Mouse (Mus musculus): Measurements from ENCODE around the gene Dclk1.
A peak's percentile ranks its signal among the peaks of the same experiment; 100 is the strongest.

The Dclk1 gene

DNA sequence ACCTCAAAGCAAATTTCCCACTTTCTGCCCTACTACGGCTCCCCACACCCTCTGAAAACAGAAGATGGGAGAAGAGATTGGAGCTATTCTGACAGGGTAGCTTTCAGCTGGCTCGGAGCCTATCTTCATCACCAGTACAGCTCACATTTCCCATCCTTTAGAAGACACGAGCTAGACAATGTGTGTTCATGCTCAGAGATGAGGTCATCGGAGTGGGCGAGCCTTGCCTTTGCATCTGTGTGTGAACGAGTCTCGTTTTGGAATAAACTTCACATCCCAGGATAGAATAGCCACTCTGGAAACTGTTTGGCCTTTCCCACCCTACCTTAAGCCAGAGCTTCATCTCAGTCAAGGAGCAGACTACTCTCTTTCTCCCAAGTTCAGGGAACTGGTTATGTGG, 95.5 kb downstream of the Dclk1 start:
- no peak for DNase-seq

DNA sequence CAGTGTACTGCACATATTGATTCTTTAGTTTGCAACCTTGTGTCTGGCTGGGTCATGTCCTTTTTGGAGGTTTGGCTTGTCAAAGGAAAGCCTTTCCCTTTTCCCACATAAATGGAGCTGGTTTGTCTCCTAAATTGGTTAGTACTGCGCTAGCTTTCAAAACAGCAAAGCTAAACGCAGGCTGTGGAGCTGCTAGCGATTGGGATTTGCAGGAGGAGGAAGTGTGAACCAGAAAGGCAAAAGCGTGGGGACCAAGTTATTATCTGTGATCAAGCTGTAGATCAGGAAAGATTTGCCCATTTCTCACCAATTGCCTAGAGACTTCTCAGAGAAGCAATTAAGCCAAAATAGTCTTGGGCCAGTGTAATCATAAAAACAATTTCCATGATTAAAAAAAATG, 100.3 kb downstream of the Dclk1 start:
- no peak for DNase-seq

DNA sequence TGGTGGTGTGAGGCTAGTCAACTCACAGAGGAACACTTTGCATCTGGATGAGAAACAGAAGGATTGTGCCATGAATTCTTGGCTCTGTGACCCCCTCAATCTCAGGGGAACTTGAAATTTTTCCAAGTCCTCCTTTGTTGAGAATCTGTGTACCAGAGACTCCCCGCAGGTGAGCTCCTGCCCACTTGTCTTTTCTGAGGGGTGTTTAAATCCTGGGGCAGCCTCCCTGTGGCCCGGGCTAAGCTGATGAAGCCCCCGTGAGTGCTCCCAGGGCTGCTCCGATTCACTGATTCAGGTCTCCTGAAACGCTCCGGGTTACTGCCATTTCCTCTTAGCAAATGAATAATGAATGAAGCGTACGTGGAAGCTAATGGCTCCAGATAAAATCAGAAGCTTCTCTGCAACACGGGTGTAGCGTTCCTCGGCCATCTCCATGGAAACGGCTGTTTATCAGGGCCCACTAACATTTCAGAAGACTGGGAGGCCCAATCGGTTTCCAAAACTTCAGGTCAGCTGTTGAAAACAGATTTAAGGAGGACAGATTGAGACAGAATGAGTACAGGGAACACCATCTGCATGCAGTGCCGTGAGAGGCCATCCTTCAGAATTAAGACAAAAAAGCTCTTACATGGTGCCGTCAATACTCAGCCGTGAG, 105.3 kb downstream of the Dclk1 start:
- DNase-seq: no peak

GRCm38 (mm10) chr3:55348026-55348390, 105.8 kb downstream of the Dclk1 start:
- DNase-seq: no peak

- no peak for DNase-seq
Measured at GRCm38 (mm10) chr3:55350194-55350593, 108.0 kb downstream of the Dclk1 start.

DNA sequence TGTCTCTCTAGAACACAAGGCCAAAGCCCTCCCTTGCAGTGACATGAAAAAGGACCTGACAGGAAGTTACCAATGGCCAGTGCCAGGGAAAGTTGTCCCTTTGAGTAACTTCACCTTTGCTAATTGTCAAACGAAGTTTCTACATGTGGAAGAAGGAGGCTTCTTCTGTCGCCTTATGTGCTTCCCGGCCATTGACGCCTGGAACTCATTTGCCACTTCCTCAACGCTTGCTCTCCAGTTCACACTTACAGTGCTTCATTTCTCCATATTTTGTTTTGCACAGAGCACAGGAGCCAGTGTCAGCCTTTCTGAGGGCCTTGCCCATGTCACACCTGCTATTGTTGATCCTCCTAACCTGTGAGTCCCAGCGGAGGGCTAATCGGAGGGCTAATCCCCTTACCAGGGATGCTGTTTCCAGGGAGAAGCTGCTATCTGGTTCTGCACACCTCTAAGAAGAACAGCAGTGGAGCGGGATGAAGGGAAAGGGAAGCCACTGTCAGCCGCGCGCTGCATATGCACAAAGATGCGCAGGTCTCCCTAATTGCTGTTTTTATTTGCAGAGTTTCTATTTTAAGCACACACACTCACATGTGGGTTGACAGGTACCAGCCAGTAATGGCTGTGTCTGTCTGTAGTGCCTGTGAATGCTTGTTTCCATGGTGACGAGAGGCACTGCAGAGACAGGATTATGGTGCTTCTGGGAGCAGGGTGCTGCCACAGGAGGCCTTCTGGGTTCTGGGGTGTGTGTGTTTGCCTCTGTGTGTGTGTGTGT, 109.3 kb downstream of the Dclk1 start:
- no peak for DNase-seq

DNA sequence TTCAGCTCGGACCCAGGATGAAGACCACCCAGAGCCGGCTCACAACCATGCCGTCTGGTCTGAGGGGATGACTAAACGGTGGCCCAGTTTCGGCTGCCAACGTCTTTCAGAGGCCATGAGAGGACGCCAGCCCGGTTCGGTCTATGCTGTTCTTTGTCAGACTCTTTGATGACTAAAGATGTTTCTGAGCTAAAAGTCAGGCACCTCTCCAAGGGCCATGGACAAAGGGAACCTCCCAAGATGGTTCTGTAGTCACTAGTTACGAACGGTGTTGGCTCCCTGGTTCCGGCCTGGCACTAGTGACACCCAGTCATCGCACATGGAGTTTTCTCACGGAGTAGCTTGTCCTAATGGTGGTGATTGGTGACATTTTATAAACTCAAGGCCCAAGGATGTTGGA, 110.4 kb downstream of the Dclk1 start:
- DNase-seq: no peak

GRCm38 (mm10) chr3:55353169-55353568, 111.0 kb downstream of the Dclk1 start:
- DNase-seq: no peak

- no peak for DNase-seq
Measured at GRCm38 (mm10) chr3:55353909-55354511, 111.8 kb downstream of the Dclk1 start.

DNA sequence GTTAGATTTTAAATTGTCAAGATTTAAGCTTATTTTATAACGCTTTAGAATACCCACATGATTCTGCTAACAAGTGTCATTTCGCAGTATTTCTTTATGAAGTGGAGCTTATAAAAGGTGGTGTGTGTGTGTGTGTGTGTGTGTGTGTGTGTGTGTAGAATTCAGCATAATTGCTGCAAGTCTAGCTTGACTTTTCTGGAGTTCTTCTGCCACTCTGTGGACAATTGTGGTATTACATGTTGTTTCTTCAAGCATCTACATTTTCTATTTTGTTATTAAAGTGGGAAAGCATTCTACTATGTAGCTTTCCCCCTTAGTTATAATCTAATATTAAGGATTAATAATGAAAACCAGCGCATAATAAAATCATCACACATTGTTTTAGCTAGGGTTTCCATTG, 112.6 kb downstream of the Dclk1 start:
- no peak for DNase-seq

- DNase-seq: no peak
Measured at GRCm38 (mm10) chr3:55358486-55358885, 116.3 kb downstream of the Dclk1 start.

- DNase-seq: no peak
Measured at GRCm38 (mm10) chr3:55360836-55361235, 118.7 kb downstream of the Dclk1 start.

- no peak for DNase-seq
Measured at GRCm38 (mm10) chr3:55367166-55367565, 125.0 kb downstream of the Dclk1 start.

GRCm38 (mm10) chr3:55369156-55369555, 127.0 kb downstream of the Dclk1 start:
- no peak for DNase-seq

DNA sequence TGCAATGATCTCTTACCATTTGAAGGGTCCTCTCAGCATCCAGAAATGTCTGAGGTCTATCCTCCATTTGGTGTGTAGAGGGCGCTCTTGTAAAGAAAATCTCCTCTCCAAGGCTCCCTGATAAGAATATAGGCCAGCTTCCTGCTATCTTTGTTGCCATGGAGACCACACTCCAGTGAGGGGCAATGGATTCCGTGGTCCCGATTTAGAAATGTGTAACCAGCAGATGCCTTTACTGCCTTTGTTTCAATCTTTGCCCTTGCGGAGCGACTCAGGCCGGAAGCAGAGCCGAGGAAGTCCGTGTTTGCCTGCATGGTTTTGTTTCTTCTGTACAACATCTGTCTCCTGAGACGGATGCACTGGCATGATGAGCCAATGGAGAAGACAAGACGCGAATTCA, 131.5 kb downstream of the Dclk1 start:
- DNase-seq: no peak

- no peak for DNase-seq
Measured at GRCm38 (mm10) chr3:55378591-55378990, 136.4 kb downstream of the Dclk1 start.

DNA sequence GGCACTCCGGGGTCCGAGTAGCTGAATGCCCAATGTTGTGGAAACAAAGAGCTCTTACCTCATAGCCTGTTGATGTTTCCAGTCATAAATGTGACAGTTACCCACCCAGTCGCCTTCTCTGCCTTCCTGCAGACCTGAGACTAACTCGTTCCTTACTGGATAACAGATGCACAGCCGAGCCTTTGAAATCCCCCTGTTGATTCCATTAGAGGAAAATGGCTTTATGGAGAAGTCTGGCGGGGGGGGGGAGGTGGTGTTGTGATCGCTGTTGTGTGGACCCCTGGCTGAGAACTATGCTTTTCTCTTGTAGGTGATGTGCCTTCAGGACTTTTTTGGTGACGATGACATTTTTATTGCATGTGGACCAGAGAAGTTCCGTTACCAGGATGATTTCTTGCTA, 138.3 kb downstream of the Dclk1 start:
- no peak for DNase-seq

GRCm38 (mm10) chr3:55392605-55393004, 150.4 kb downstream of the Dclk1 start:
- peak; percentile 39 for DNase-seq

GRCm38 (mm10) chr3:55393549-55393948, 151.4 kb downstream of the Dclk1 start:
- no peak for DNase-seq

DNA sequence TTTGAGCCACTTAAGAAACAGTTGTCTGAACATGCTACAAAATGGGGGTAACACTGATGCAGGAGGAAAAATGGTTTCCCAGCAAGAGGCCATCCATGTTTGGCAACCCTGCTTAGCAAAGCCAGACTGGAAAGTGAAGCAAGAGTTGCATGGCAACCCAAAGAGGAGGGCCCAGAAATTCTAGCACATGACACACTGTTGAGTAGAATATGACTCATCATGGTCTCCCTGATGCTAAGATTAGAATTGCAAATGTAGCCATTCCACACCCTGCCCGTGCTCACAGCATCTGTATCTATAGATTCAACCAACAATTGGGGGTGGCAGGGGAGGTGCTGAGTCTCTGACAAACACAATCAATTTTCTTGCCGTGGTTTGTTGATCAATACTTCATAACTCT, 154.6 kb downstream of the Dclk1 start:
- no peak for DNase-seq

DNA sequence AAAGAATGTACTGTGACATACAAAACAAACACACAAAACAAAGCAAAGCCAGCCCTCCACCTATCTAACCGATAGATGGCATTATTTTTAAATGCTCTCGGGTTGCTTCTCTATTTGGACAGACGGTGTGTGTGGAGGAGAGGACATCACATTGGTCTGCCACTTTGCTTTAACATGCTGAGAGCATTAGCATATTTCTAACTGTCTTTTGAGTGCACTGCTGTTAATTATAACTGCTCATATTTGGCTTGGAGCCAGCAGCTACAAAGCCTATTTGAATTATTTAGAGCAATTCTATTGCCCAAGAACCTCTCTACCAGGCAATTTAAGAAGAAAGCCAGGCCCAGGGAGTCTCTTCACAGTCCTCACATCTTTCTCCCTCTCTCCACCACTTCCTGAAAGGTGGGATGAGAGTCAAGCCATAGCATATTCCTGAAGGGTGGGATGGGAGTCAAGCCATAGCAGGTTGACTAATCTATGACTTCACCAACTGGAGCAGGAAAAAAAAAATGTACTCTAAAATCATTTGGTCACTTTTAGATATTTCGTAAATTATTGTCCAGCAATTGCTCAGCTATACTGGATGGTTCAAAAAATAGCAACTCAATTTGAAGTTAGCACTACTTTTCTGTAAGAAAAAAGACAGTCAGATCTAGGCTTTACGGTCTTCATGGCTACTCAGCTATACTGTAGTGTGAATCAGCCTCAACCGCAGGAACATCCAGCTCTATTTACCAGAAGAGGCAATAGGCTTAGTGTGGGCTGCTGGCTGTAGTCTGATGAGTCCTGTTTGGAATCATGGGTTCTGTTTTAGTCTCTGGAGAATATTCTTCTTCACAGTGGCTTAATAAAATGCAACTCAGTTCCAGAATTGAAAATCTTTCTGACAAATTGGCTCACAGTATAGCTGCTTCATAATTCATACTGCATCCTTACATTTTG, 155.9 kb downstream of the Dclk1 start:
- no peak for DNase-seq

DNA sequence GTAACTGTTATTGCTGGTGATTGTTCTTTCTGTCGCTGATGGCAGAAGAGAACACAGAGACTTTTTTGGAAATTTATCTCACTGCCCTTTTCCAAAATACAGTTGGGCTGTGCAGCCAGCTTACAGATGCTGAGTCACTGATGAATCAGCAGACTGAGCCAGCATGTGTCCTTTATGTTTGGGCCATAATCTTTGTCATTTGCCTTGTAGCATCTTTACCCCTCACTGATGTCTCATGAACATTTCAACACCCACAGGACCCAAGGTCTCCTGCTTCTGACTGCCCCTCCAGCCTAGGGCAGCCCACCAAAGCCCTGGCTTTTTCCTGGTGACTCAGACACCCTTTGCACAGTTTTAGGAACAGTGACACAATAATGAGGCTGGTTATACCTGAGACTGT, 159.1 kb downstream of the Dclk1 start:
- no peak for DNase-seq

- no peak for DNase-seq
Measured at GRCm38 (mm10) chr3:55404751-55405150, 162.6 kb downstream of the Dclk1 start.

Data from right cerebral cortex, postnatal 14 days (tissue).